Mouse (Mus musculus) monocyte, adult 59 days (primary cell): ENCODE data around the gene Tbc1d21. TPM values are rescaled to one million over a fixed set of nuclear protein-coding genes. Genes with fewer than 3 reads are reported as not detected.

Source experiments
- total RNA-seq, 2 experiments: library from RNA; stranded (reverse); gene quantifications; one replicate each; pipeline ENCODE4 v1.2.4; 2023

The Tbc1d21 gene
- total RNA-seq, result not detected

DNA sequence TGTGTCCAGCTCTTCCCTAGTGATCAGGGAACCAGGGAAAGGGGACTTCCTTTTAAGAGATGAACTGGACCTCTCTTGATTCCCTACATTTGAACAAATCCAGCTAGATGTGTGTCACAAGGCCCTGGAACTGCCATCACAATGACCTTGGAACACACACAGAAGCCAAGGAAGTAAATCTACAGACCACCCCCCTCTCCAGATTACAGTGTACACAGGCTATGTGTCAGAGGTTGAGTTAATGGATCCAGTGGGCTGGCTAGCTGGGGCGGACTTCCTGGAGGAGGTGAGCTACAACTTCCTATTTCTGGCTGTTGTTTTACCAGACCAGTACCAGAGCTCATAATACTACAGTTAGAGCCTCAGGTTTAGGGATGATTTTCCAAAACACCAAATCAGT lies at the start of gene Tbc1d21:
Tbc1d21 (minus strand) TSS at position 101 of the 400 bp plus-strand sequence.

DNA sequence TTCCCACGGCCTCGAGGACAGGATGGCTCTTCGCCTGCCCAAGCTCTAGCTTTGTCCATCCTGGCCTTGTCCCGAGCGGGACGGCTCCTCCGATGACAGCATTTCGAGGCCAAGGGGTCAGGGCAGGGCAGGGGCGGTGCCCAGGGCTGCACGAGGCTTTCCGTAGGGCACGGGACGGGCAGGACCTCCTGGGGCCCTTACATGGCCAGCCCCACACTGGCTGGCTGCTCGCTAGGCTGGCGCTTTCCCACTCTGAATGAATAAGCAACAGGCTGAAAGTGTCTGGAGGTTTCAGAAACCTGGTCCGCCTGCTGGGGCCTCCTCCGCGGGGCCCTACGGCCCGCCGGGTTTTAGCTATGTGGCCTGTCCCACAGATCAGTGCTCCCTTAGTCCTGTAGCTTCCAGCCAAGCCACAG lies 57.3 kb downstream of the Tbc1d21 start, which contains the start of gene Loxl1:
Loxl1 (minus strand) TSS at position 243 of the 416 bp plus-strand sequence.

Other genes with a start within 250 kb of the Tbc1d21 start
- gene Islr, start 166.1 kb downstream of the Tbc1d21 start, total RNA-seq, result not detected
- gene Islr2, start 166.1 kb downstream of the Tbc1d21 start, total RNA-seq, result not detected
- 10 to 100 TPM; 34.5 to 38.3 TPM for gene Pml, start 120.7 kb downstream of the Tbc1d21 start, total RNA-seq
- 10 to 100 TPM; 15.7 to 20.9 TPM for gene Stoml1, start 117.3 kb downstream of the Tbc1d21 start, total RNA-seq
- under 1 TPM in 1 of 2 experiments, not detected in 1; 0.18 TPM for gene Loxl1, start 57.3 kb downstream of the Tbc1d21 start, total RNA-seq
- gene Insyn1, start 118.1 kb upstream of the Tbc1d21 start, total RNA-seq, result not detected
- 1 to 10 TPM; 4.9 to 5.9 TPM for gene Cd276, start 185.0 kb upstream of the Tbc1d21 start, total RNA-seq
- gene Nptn, start 211.8 kb upstream of the Tbc1d21 start, total RNA-seq, result 100 to 1,000 TPM; 270 to 282 TPM